Mouse (Mus musculus): ENCODE results near the gene Mrpl21. TPM values are rescaled to one million over a fixed set of nuclear protein-coding genes. Genes with fewer than 3 reads are reported as not detected.

The Mrpl21 gene
- polyA plus RNA-seq, 1 experiment from 2014 or later = 118 TPM

Small RNA genes lying within 50 kb of the gene (microRNA-seq; reads per million reads assigned to microRNA genes)
- gene Mir6984 = 0.61 reads per million

Other genes with a start within 250 kb of the Mrpl21 start
- gene Ighmbp2, start 116 bp downstream of the Mrpl21 start, polyA plus RNA-seq (2015; fragmentation: Nextera tagmentation; extraction: Ambion mirVana) = 10.4 and 10.5 TPM in 2 replicates
- gene Cpt1a, start 39.4 kb downstream of the Mrpl21 start, polyA plus RNA-seq (2015; fragmentation: Nextera tagmentation; extraction: Ambion mirVana) = 18.3 and 19.6 TPM in 2 replicates
- 0.12 and 0.28 TPM in 2 replicates for gene Tesmin, start 106.0 kb downstream of the Mrpl21 start, polyA plus RNA-seq (2015; fragmentation: Nextera tagmentation; extraction: Ambion mirVana)
- gene Gal, start 131.6 kb downstream of the Mrpl21 start, polyA plus RNA-seq (2015; fragmentation: Nextera tagmentation; extraction: Ambion mirVana) = 0.78 and 1.3 TPM in 2 replicates